Mouse (Mus musculus) forebrain, postnatal 0 days (tissue): ENCODE results near the gene Krtap28-10. TPM values are rescaled to one million over a fixed set of nuclear protein-coding genes. Genes with fewer than 3 reads are reported as not detected.

ENCODE experiments used
- ATAC-seq: fragments of 200-750 bp; cut with Nextera tagmentation; 2 replicates; pipeline ENCODE4 v1.8.0; 2017; ENCODE audit warnings: mild to moderate bottlenecking, moderate library complexity
- DNase-seq: peaks from one replicate; pipeline ENCODE4 v3.0.0-alpha.2; 2015
- H3K27ac ChIP-seq: fragments of 300-500 bp; sonication (generic); 2 replicates; pipeline ENCODE4 v1.5.1; 2014; ENCODE audit warnings: low read depth, mild to moderate bottlenecking, antibody characterized with exemption, low read length, moderate library complexity, mixed read lengths
- H3K27me3 ChIP-seq: fragments of 300-500 bp; sonication (generic); 2 replicates; pipeline ENCODE4 v1.6.1; 2014; ENCODE audit warnings: mild to moderate bottlenecking, low read length, mixed read lengths; ENCODE audit not compliant: insufficient read depth
- H3K36me3 ChIP-seq: fragments of 300-500 bp; sonication (generic); 2 replicates; pipeline ENCODE4 v1.6.1; 2014; ENCODE audit warnings: mild to moderate bottlenecking, moderate library complexity; ENCODE audit not compliant: insufficient read depth
- H3K4me1 ChIP-seq: fragments of 300-500 bp; sonication (generic); 2 replicates; pipeline ENCODE4 v1.6.1; 2014; ENCODE audit warnings: antibody characterized with exemption; ENCODE audit not compliant: insufficient read depth
- H3K4me2 ChIP-seq: fragments of 300-500 bp; sonication (generic); 2 replicates; pipeline ENCODE4 v1.6.1; 2014; ENCODE audit warnings: low read depth, mild to moderate bottlenecking, moderate library complexity
- H3K4me3 ChIP-seq: fragments of 300-500 bp; sonication (generic); 2 replicates; pipeline ENCODE4 v1.5.1; 2014; ENCODE audit warnings: low read depth, low read length, mixed read lengths
- H3K9ac ChIP-seq: fragments of 300-500 bp; sonication (generic); 2 replicates; pipeline ENCODE4 v1.6.1; 2014; ENCODE audit warnings: mild to moderate bottlenecking
- H3K9me3 ChIP-seq: fragments of 300-500 bp; sonication (generic); 2 replicates; pipeline ENCODE4 v1.6.1; 2016; ENCODE audit warnings: low read length
- CTCF ChIP-seq: sonication (generic); IDR thresholded peaks from 2 replicates; pipeline ENCODE4 v1.5.1; 2016; ENCODE audit warnings: antibody characterized with exemption, control low read depth, low read depth
- WGBS: fragments of 180-500 bp; shearing (Covaris S2); extraction: QIAGEN DNeasy Blood & Tissue Kit; methylation state at CpG from one replicate; pipeline ENCODE4 v1.1.7; 2014; 5-methylcytosine and 5-hydroxymethylcytosine counted together
- polyA plus RNA-seq: library from polyadenylated mRNA; unstranded; fragments of >200 nt; fragmentation: Nextera tagmentation; extraction: Ambion mirVana; gene quantifications from 2 replicates; pipeline ENCODE4 v1.2.1, GENCODE M21; 2015
- total RNA-seq: library from RNA; depleted of rRNA; stranded (reverse); fragments of >200 nt; gene quantifications from 2 replicates; pipeline ENCODE4 v1.2.3, GENCODE M21; 2014; rRNA removed

Krtap28-10 gene
- not detected in 2 replicates for total RNA-seq
- polyA plus RNA-seq = not detected in 2 replicates

DNA sequence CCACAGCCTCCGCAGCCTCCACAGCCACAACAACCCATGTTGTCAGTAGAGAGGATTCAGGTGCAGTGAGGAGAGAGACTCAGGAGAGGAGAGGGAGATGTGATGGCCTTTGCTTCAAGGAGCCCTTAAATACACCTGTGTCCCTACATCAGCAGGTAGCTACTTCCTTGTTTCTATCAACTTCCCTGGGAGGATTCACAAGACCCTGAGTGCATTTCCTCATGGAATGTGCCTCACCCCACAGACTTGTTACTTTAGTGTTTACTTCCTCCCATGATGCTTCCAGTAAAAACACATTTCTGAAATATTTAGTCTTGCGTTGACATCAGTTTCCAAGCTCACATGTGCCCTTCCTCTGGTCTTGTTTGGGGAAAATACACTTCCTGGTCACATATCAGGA, at the start of gene Krtap28-10:
Gene Krtap28-10, minus strand, starts transcription at position 101 of the 400 bp plus-strand sequence.
- Histone ChIP-seq H3K4me1 (no peaks in the 10 kb centered on the region), H3K27ac (no peak within 1 kb of the TSS), H3K36me3 (no peaks in the 10 kb centered on the region), H3K4me2 (no peak within 1 kb of the TSS), H3K27me3 (no peaks in the 10 kb centered on the region), H3K4me3 (no peak within 1 kb of the TSS), H3K9ac (no peak within 1 kb of the TSS), H3K9me3 (no peaks in the 10 kb centered on the region)
- WGBS = 95% methylated on average over 2 of the region's 2 CpGs
- no peak for ATAC-seq
- no peak for TF ChIP-seq CTCF
- no peak for DNase-seq

- Histone ChIP-seq H3K27me3 (no peaks in the 10 kb centered on the region), H3K4me3 (no peak overlapping the region), H3K27ac (no peak overlapping the region), H3K36me3 (no peaks in the 10 kb centered on the region), H3K9me3 (no peaks in the 10 kb centered on the region), H3K4me2 (no peak overlapping the region), H3K9ac (no peak overlapping the region), H3K4me1 (no peaks in the 10 kb centered on the region)
- DNase-seq (no peak), ATAC-seq (no peak)
- TF ChIP-seq CTCF = no peak
- WGBS = 79% methylated on average over 3 of the region's 3 CpGs
Measured at GRCm38 (mm10) chr1:83091268-83091667, 49.0 kb upstream of the Krtap28-10 start.

GRCm38 (mm10) chr1:83084790-83085189, 42.5 kb upstream of the Krtap28-10 start:
- Histone ChIP-seq H3K4me3 (no peak overlapping the region), H3K27me3 (no peaks in the 10 kb centered on the region), H3K36me3 (no peaks in the 10 kb centered on the region), H3K9ac (no peak overlapping the region), H3K27ac (no peak overlapping the region), H3K4me2 (no peak overlapping the region), H3K9me3 (no peaks in the 10 kb centered on the region), H3K4me1 (no peaks in the 10 kb centered on the region)
- 90% methylated on average over 2 of the region's 2 CpGs for WGBS
- DNase-seq (no peak), ATAC-seq (no peak)
- TF ChIP-seq CTCF = no peak

- no peak overlapping the region for H3K4me3 ChIP-seq
- H3K36me3 ChIP-seq = no peaks in the 10 kb centered on the region
- H3K9ac ChIP-seq = no peak overlapping the region
- no peak for TF ChIP-seq CTCF
- no peak overlapping the region for H3K27ac ChIP-seq
- H3K27me3 ChIP-seq = no peaks in the 10 kb centered on the region
- no peak overlapping the region for H3K4me2 ChIP-seq
- ATAC-seq (no peak), DNase-seq (no peak)
- no peaks in the 10 kb centered on the region for H3K9me3 ChIP-seq
- H3K4me1 ChIP-seq = no peaks in the 10 kb centered on the region
- WGBS = 79% methylated on average over 6 of the region's 6 CpGs
Measured at GRCm38 (mm10) chr1:83077016-83077415, 34.7 kb upstream of the Krtap28-10 start.

DNA sequence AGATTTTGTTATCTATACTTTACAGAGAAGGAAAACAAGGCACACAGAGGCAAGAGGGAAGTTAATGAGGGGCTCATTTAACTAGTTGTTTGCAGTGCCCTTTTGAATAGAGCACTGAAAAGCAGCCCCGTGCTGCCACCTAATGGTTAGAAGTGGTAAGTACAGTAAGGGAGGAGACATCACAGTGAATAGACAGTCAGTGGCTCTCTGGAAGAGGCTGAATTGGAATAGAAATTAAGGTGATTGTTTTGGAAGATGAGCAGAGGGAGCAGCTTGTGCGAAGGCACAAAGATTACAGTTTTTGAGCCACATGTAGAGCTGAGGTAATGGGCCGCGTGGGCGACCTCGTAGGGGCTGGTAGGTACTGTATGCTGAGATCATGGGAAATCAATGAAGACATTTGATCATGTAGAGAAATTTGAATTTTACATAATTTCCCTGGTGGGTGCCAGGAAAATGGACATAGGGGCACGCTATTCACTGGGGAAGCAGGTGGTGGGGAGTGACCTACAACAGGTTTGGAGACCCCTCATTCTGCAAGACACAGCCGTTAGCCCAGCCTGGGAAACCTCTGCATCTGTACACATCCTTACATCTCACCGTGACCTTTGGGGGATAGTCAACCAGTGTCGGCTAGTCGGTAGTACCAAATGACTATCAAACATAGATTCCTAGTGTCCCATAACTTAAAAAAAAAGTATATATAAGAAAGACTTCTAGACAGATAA, 34.1 kb upstream of the Krtap28-10 start:
- DNase-seq = peak; percentile 89
- Histone ChIP-seq H3K9me3 (no peaks in the 10 kb centered on the region), H3K27me3 (no peaks in the 10 kb centered on the region), H3K4me1 (no peaks in the 10 kb centered on the region), H3K36me3 (no peaks in the 10 kb centered on the region), H3K9ac (peak overlapping the region; percentile 45), H3K27ac (no peak overlapping the region), H3K4me3 (peak overlapping the region; percentile 30), H3K4me2 (peak overlapping the region; percentile 51)
- TF ChIP-seq CTCF = peak; percentile 94
- WGBS = 46% methylated on average over 11 of the region's 11 CpGs
- peak; percentile 96 for ATAC-seq

- ATAC-seq = peak; percentile 59
- no peaks in the 10 kb centered on the region for H3K36me3 ChIP-seq
Measured at GRCm38 (mm10) chr1:83075526-83076189, 33.4 kb upstream of the Krtap28-10 start.

DNA sequence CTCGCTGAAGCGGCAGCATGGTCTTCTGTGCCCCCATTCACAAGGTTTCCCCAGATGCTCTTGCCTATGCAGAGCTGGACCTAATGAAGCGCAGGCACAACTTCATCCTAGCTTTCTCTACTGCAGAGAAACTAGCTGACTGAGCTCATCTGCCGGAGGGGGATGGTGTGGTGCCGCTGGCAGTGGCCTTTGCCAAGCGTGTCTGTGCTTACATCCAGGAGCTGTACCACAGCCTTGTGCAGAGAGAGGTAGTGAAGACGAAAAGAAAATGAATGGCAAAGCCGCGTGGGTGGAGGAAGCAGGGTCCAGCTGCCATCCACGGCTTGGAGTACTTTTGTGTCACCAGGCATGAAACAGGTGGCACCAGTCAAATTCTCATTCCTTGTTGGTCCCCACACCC, 24.9 kb upstream of the Krtap28-10 start:
- H3K4me3 ChIP-seq = no peak overlapping the region
- ATAC-seq (no peak; the same call in 1 of the 2 replicates), DNase-seq (no peak)
- peak overlapping the region; percentile 54; the same call in 1 of the 2 replicates for H3K27ac ChIP-seq
- WGBS = 79% methylated on average over 10 of the region's 10 CpGs
- H3K27me3 ChIP-seq = no peaks in the 10 kb centered on the region
- TF ChIP-seq CTCF = no peak
- no peaks in the 10 kb centered on the region for H3K9me3 ChIP-seq
- H3K36me3 ChIP-seq = no peaks in the 10 kb centered on the region
- no peak overlapping the region for H3K4me2 ChIP-seq
- no peaks in the 10 kb centered on the region for H3K4me1 ChIP-seq
- H3K9ac ChIP-seq = no peak overlapping the region

More at GRCm38 (mm10) chr1:83075526-83076189, 33.4 kb upstream of the Krtap28-10 start:
- H3K4me3 ChIP-seq = peak overlapping the region; percentile 30
- 30% methylated on average over 15 of the region's 15 CpGs for WGBS
- DNase-seq = no peak
- no peak for TF ChIP-seq CTCF
- no peaks in the 10 kb centered on the region for H3K9me3 ChIP-seq
- H3K4me2 ChIP-seq = peak overlapping the region; percentile 51
- no peak overlapping the region for H3K27ac ChIP-seq
- no peaks in the 10 kb centered on the region for H3K27me3 ChIP-seq
- no peaks in the 10 kb centered on the region for H3K4me1 ChIP-seq
- H3K9ac ChIP-seq = peak overlapping the region; percentile 45
